Mouse (Mus musculus) kidney, adult 10 weeks (tissue): ENCODE data around the gene Tbx22. TPM values are rescaled to one million over a fixed set of nuclear protein-coding genes. Genes with fewer than 3 reads are reported as not detected.

ENCODE experiments used
- polyA plus RNA-seq: library from polyadenylated mRNA; stranded (reverse); fragments of 350-450 nt; fragmentation: Illumina TruSeq; extraction: RNeasy Lipid Tissue Mini Kit (QIAGEN cat#74804); gene quantifications from one replicate; pipeline ENCODE4 v1.2.3, GENCODE M21; 2014; ENCODE audit warnings: low read depth, low replicate concordance

Gene Tbx22
- polyA plus RNA-seq = not detected

DNA sequence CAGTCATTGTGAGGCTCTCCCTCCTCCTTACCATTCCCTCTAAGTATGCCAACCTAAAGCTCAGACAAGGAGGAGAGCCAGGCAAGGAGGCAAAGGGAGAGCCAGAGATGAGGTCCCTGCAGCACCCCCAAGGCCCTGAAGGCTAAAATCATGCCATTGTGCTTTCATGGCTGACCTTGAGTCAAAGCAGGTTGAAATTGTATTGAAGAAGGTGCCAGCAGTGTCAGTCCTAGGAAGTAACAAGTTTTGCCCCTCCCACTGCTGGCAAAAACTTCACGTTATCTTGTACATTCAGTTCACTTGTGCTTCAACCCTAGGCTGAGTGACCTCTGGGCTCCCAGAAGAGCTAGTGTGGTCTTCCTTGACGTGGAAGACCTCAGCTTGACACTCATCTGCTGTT, at the start of gene Tbx22:
Tbx22 (plus strand) TSS at position 301 of the 400 bp plus-strand sequence.

Other genes with a start within 250 kb of the Tbx22 start
- not detected for gene Tent5d, start 124.6 kb downstream of the Tbx22 start, polyA plus RNA-seq
- gene 2610002M06Rik, start 148.4 kb downstream of the Tbx22 start, polyA plus RNA-seq = 34.9 TPM